Mouse (Mus musculus) erythroblast, embryonic 14.5 days (primary cell): ENCODE results near the gene Ptcra. TPM values are rescaled to one million over a fixed set of nuclear protein-coding genes. Genes with fewer than 3 reads are reported as not detected.

ENCODE experiments used
- H3K27me3 ChIP-seq: 2 replicates; pipeline ENCODE4 v1.6.1; 2012; ENCODE audit warnings: inconsistent platforms; ENCODE audit not compliant: control insufficient read depth
- H3K36me3 ChIP-seq: 2 replicates; pipeline ENCODE4 v1.6.1; 2012; ENCODE audit warnings: mild to moderate bottlenecking, inconsistent platforms; ENCODE audit not compliant: control insufficient read depth
- H3K4me1 ChIP-seq: 2 replicates; pipeline ENCODE4 v1.6.1; 2012; ENCODE audit warnings: inconsistent platforms; ENCODE audit not compliant: control insufficient read depth
- H3K4me3 ChIP-seq: replicated peaks from 2 replicates; pipeline ENCODE3; 2012; ENCODE audit warnings: moderate library complexity, mild to moderate bottlenecking, inconsistent platforms
- H3K9me3 ChIP-seq: 2 replicates; pipeline ENCODE4 v1.6.1; 2012; ENCODE audit warnings: low read length, inconsistent platforms, mixed read lengths; ENCODE audit not compliant: control insufficient read depth
- GATA1 ChIP-seq: IDR thresholded peaks from 2 replicates; pipeline ENCODE4 v1.6.1; 2012; ENCODE audit warnings: low read length, inconsistent platforms, mixed read lengths
- TAL1 ChIP-seq: IDR thresholded peaks from 3 replicates; pipeline ENCODE4 v1.6.1; 2012; ENCODE audit warnings: low read length, inconsistent platforms, mixed read lengths
- polyA plus RNA-seq: library from polyadenylated mRNA; stranded (reverse); fragments of >175 nt; gene quantifications from 2 replicates; pipeline ENCODE4 v1.2.3, GENCODE M21; 2012

Gene Ptcra
- polyA plus RNA-seq, 1 experiment = not detected

- no peaks in the 10 kb centered on the region; the same call in 1 of the 2 replicates for H3K4me1 ChIP-seq
- H3K9me3 ChIP-seq = no peaks in the 10 kb centered on the region
- no peaks in the 10 kb centered on the region for H3K27me3 ChIP-seq
- TF ChIP-seq GATA1 (no peak), TAL1 (no peak)
- peaks cover 17% of the 10 kb centered on the region for H3K36me3 ChIP-seq
- H3K4me3 ChIP-seq = no peak overlapping the region
Measured at GRCm38 (mm10) chr17:46735287-46735686, 28.2 kb downstream of the Ptcra start.

- no peak overlapping the region for H3K4me3 ChIP-seq
- H3K4me1 ChIP-seq = peaks cover 2% of the 10 kb centered on the region
- no peaks in the 10 kb centered on the region for H3K9me3 ChIP-seq
- H3K27me3 ChIP-seq = peaks cover 7% of the 10 kb centered on the region
- peaks cover 17% of the 10 kb centered on the region for H3K36me3 ChIP-seq
- no peak for TF ChIP-seq TAL1
Measured at GRCm38 (mm10) chr17:46734055-46734454, 29.5 kb downstream of the Ptcra start.

GRCm38 (mm10) chr17:46728904-46729318 is 34.6 kb downstream of the Ptcra start, which contains the start of gene Gnmt:
Gene Gnmt, minus strand, starts transcription at chr17:46729168.
- Histone ChIP-seq H3K9me3 (no peaks in the 10 kb centered on the region), H3K4me1 (peaks cover 10% of the 10 kb centered on the region), H3K36me3 (peaks cover 25% of the 10 kb centered on the region), H3K4me3 (peak within 1 kb of the TSS; percentile 47), H3K27me3 (peaks cover 13% of the 10 kb centered on the region)
- TF ChIP-seq TAL1 = no peak
- TF ChIP-seq GATA1 = no peak

- H3K9me3 ChIP-seq = no peaks in the 10 kb centered on the region
- peak overlapping the region; percentile 47 for H3K4me3 ChIP-seq
Measured at GRCm38 (mm10) chr17:46728496-46728895, 35.0 kb downstream of the Ptcra start.

GRCm38 (mm10) chr17:46728021-46728420 is 35.5 kb downstream of the Ptcra start:
- Histone ChIP-seq H3K4me3 (no peak overlapping the region), H3K36me3 (peaks cover 34% of the 10 kb centered on the region), H3K27me3 (peaks cover 13% of the 10 kb centered on the region), H3K4me1 (peaks cover 10% of the 10 kb centered on the region), H3K9me3 (no peaks in the 10 kb centered on the region)
- TF ChIP-seq TAL1 = no peak
- TF ChIP-seq GATA1 = no peak

More at GRCm38 (mm10) chr17:46728496-46728895, 35.0 kb downstream of the Ptcra start:
- Histone ChIP-seq H3K27me3 (peaks cover 13% of the 10 kb centered on the region), H3K36me3 (peaks cover 29% of the 10 kb centered on the region), H3K4me1 (peaks cover 10% of the 10 kb centered on the region)
- no peak for TF ChIP-seq GATA1
- TF ChIP-seq TAL1 = no peak

- Histone ChIP-seq H3K4me3 (no peak overlapping the region), H3K27me3 (peaks cover 13% of the 10 kb centered on the region), H3K36me3 (peaks cover 39% of the 10 kb centered on the region), H3K4me1 (peaks cover 10% of the 10 kb centered on the region), H3K9me3 (no peaks in the 10 kb centered on the region)
- no peak for TF ChIP-seq TAL1
- TF ChIP-seq GATA1 = no peak
Measured at GRCm38 (mm10) chr17:46727271-46727670, 36.2 kb downstream of the Ptcra start.

- no peak for TF ChIP-seq TAL1
- no peak for TF ChIP-seq GATA1
- H3K27me3 ChIP-seq = peaks cover 13% of the 10 kb centered on the region
- no peak overlapping the region for H3K4me3 ChIP-seq
- H3K9me3 ChIP-seq = no peaks in the 10 kb centered on the region
- H3K36me3 ChIP-seq = peaks cover 50% of the 10 kb centered on the region
- peaks cover 10% of the 10 kb centered on the region for H3K4me1 ChIP-seq
Measured at GRCm38 (mm10) chr17:46725731-46726645, 37.5 kb downstream of the Ptcra start.

- no peak overlapping the region for H3K4me3 ChIP-seq
- H3K36me3 ChIP-seq = peaks cover 53% of the 10 kb centered on the region
- peaks cover 13% of the 10 kb centered on the region for H3K27me3 ChIP-seq
- no peaks in the 10 kb centered on the region for H3K9me3 ChIP-seq
- peaks cover 10% of the 10 kb centered on the region for H3K4me1 ChIP-seq
- TF ChIP-seq GATA1 (no peak), TAL1 (no peak)
Measured at GRCm38 (mm10) chr17:46725273-46725672, 38.2 kb downstream of the Ptcra start.

- H3K9me3 ChIP-seq = no peaks in the 10 kb centered on the region
- H3K4me3 ChIP-seq = no peak overlapping the region
- H3K36me3 ChIP-seq = peaks cover 53% of the 10 kb centered on the region
- peaks cover 12% of the 10 kb centered on the region for H3K27me3 ChIP-seq
- TF ChIP-seq TAL1 (no peak), GATA1 (no peak)
- H3K4me1 ChIP-seq = peaks cover 10% of the 10 kb centered on the region
Measured at GRCm38 (mm10) chr17:46724477-46725084, 38.9 kb downstream of the Ptcra start.
